Mouse (Mus musculus) ES-E14 (cell line): Measurements from ENCODE around the gene Grin2c.

Experiments
- CHD2 ChIP-seq: IDR thresholded peaks from 2 replicates; pipeline ENCODE4 v1.6.1; 2014; ENCODE audit warnings: mild to moderate bottlenecking, low read depth, low read length, inconsistent platforms
- HCFC1 ChIP-seq: IDR thresholded peaks from 2 replicates; pipeline ENCODE4 v1.6.1; 2012; ENCODE audit warnings: low read length, inconsistent platforms, borderline replicate concordance; ENCODE audit not compliant: insufficient read depth
- MAFK ChIP-seq: IDR thresholded peaks from 2 replicates; pipeline ENCODE4 v1.6.1; 2014; ENCODE audit warnings: mild to moderate bottlenecking, low read depth, low read length, inconsistent platforms; ENCODE audit not compliant: insufficient read depth
- ZC3H11A ChIP-seq: IDR thresholded peaks from 2 replicates; pipeline ENCODE4 v1.6.1; 2012; ENCODE audit warnings: low read depth, mild to moderate bottlenecking, inconsistent platforms, low read length, borderline replicate concordance
- ZNF384 ChIP-seq: IDR thresholded peaks from 2 replicates; pipeline ENCODE4 v1.6.1; 2012; ENCODE audit warnings: low read depth, low read length, inconsistent platforms

- TF ChIP-seq CHD2 (no peak), ZC3H11A (no peak), MAFK (no peak), ZNF384 (no peak), HCFC1 (no peak)
These were observed 4.1 kb downstream of the Grin2c start for GRCm38 (mm10) chr11:115262954-115263353.
